Mouse (Mus musculus): Measurements from ENCODE around the gene Dnajc15.

- TF ChIP-seq CTCF (IDR thresholded peaks at IDR 0.05; ENCODE audit: borderline replicate concordance, control insufficient read depth, extremely low read depth, insufficient read depth, low read length, poor library complexity) (no peak), POLR2A (IDR thresholded peaks at IDR 0.05; ENCODE audit: control insufficient read depth, extremely low read depth, insufficient read depth, low read length, poor library complexity) (no peak)
These were observed 73.2 kb downstream of the Dnajc15 start for GRCm38 (mm10) chr14:77801571-77802267.
